Mouse (Mus musculus) ES-E14 (cell line): ENCODE measurements around the gene Sept9. TPM values are rescaled to one million over a fixed set of nuclear protein-coding genes. Genes with fewer than 3 reads are reported as not detected.
A peak's percentile ranks its signal among the peaks of the same experiment; 100 is the strongest.

ENCODE experiments used
- DNase-seq: peaks from one replicate; pipeline ENCODE4 v3.0.0-alpha.2; 2013; ENCODE audit warnings: low read depth, low spot score
- H3K27ac ChIP-seq: 2 replicates; pipeline ENCODE4 v1.5.1; 2012; ENCODE audit warnings: low read depth, mild to moderate bottlenecking, low read length, moderate library complexity, mixed read lengths; ENCODE audit not compliant: poor library complexity, insufficient read depth, severe bottlenecking
- H3K36me3 ChIP-seq: 2 replicates; pipeline ENCODE4 v1.6.1; 2012; ENCODE audit warnings: mild to moderate bottlenecking, low read length, moderate library complexity, mixed read lengths; ENCODE audit not compliant: control insufficient read depth, poor library complexity, insufficient read depth, severe bottlenecking
- H3K4me1 ChIP-seq, 2 experiments: fragments of 150-350 bp in 1 of 2; sonication (generic) in 1 of 2; 2 replicates each; pipeline ENCODE4 v1.6.1; 2012; ENCODE audit warnings: low read length in 2 of 2, mild to moderate bottlenecking in 1 of 2, mixed read lengths in 1 of 2; ENCODE audit not compliant: control insufficient read depth in 2 of 2, insufficient read depth in 2 of 2, poor library complexity in 1 of 2
- H3K4me3 ChIP-seq, 2 experiments: fragments of 150-350 bp in 1 of 2; sonication (generic) in 1 of 2; 2 replicates each; pipeline ENCODE4 v1.5.1; 2012; ENCODE audit warnings: low read length in 2 of 2, low read depth in 1 of 2, mild to moderate bottlenecking in 1 of 2, mixed read lengths in 1 of 2; ENCODE audit not compliant: insufficient read depth in 1 of 2, poor library complexity in 1 of 2, severe bottlenecking in 1 of 2
- H3K9ac ChIP-seq: 2 replicates; pipeline ENCODE4 v1.6.1; 2012; ENCODE audit warnings: low read depth, mild to moderate bottlenecking, low read length, mixed read lengths; ENCODE audit not compliant: poor library complexity, insufficient read depth, severe bottlenecking
- H3K9me3 ChIP-seq: fragments of 150-350 bp; sonication (generic); 2 replicates; pipeline ENCODE4 v1.6.1; 2012; ENCODE audit warnings: low read depth, mild to moderate bottlenecking, low read length; ENCODE audit not compliant: control insufficient read depth, insufficient read depth
- CHD2 ChIP-seq: IDR thresholded peaks from 2 replicates; pipeline ENCODE4 v1.6.1; 2014; ENCODE audit warnings: mild to moderate bottlenecking, low read depth, low read length, inconsistent platforms
- HCFC1 ChIP-seq: IDR thresholded peaks from 2 replicates; pipeline ENCODE4 v1.6.1; 2012; ENCODE audit warnings: low read length, inconsistent platforms, borderline replicate concordance; ENCODE audit not compliant: insufficient read depth
- MAFK ChIP-seq: IDR thresholded peaks from 2 replicates; pipeline ENCODE4 v1.6.1; 2014; ENCODE audit warnings: mild to moderate bottlenecking, low read depth, low read length, inconsistent platforms; ENCODE audit not compliant: insufficient read depth
- ZC3H11A ChIP-seq: IDR thresholded peaks from 2 replicates; pipeline ENCODE4 v1.6.1; 2012; ENCODE audit warnings: low read depth, mild to moderate bottlenecking, inconsistent platforms, low read length, borderline replicate concordance
- ZNF384 ChIP-seq: IDR thresholded peaks from 2 replicates; pipeline ENCODE4 v1.6.1; 2012; ENCODE audit warnings: low read depth, low read length, inconsistent platforms
- in situ Hi-C, 2 experiments: fragments of 600-800 bp; cut with MboI; formaldehyde crosslinking; loops; one replicate each; pipeline ENCODE4 v1.15.1; 2025; ENCODE audit warnings: low sequenced_read_pairs in 2 of 2, inconsistent platforms in 1 of 2; ENCODE audit not compliant: unreplicated experiment in 2 of 2
- total RNA-seq: library from RNA; depleted of rRNA; stranded (reverse); fragments of 300-350 nt; gene quantifications from 2 replicates; pipeline ENCODE4 v1.2.3, GENCODE M21; 2012

Sept9 gene
- total RNA-seq, 1 experiment = 65.7 TPM

- Histone ChIP-seq H3K36me3 (no peaks in the 10 kb centered on the region), H3K27ac (no peak overlapping the region), H3K4me3 (no peak overlapping the region), H3K9ac (0 out of 2 replicates have a peak overlapping the region, but pooled peaks have one; percentile 12), H3K4me1 (peaks cover 3 to 29% of the 10 kb centered on the region in 2 experiments; a peak in 3 of 4 replicates), H3K9me3 (no peaks in the 10 kb centered on the region)
- no peak for DNase-seq
- TF ChIP-seq HCFC1 (no peak), ZC3H11A (no peak), ZNF384 (no peak), CHD2 (no peak), MAFK (no peak)
- in situ Hi-C loops = no loop called here
These were observed 79.1 kb downstream of the Sept9 start for GRCm38 (mm10) chr11:117278514-117278913.

GRCm38 (mm10) chr11:117279993-117280392, 80.5 kb downstream of the Sept9 start:
- in situ Hi-C loops = no loop called here
- H3K4me3 ChIP-seq = no peak overlapping the region
- no peak for DNase-seq
- H3K4me1 ChIP-seq = peaks cover 3 to 31% of the 10 kb centered on the region in 2 experiments; a peak in 3 of 4 replicates
- no peaks in the 10 kb centered on the region for H3K9me3 ChIP-seq
- no peak overlapping the region for H3K9ac ChIP-seq
- H3K27ac ChIP-seq = no peak overlapping the region
- no peaks in the 10 kb centered on the region for H3K36me3 ChIP-seq
- TF ChIP-seq CHD2 = no peak
- no peak for TF ChIP-seq MAFK
- no peak for TF ChIP-seq HCFC1
- TF ChIP-seq ZC3H11A = no peak
- TF ChIP-seq ZNF384 = no peak

- H3K4me1 ChIP-seq = peaks cover 0 to 30% of the 10 kb centered on the region in 2 experiments; a peak in 2 of 4 replicates
- H3K27ac ChIP-seq = no peak overlapping the region
- H3K9ac ChIP-seq = no peak overlapping the region
- H3K36me3 ChIP-seq = no peaks in the 10 kb centered on the region
- TF ChIP-seq HCFC1 (no peak), ZNF384 (no peak), MAFK (no peak), CHD2 (no peak), ZC3H11A (no peak)
- H3K9me3 ChIP-seq = no peaks in the 10 kb centered on the region
- no peak overlapping the region for H3K4me3 ChIP-seq
- in situ Hi-C loops = no loop called here
- DNase-seq = no peak
These were observed 83.8 kb downstream of the Sept9 start for GRCm38 (mm10) chr11:117283048-117283888.

- Histone ChIP-seq H3K9me3 (no peaks in the 10 kb centered on the region), H3K36me3 (no peaks in the 10 kb centered on the region), H3K9ac (no peak overlapping the region), H3K4me3 (no peak overlapping the region), H3K4me1 (peaks cover 0 to 30% of the 10 kb centered on the region in 2 experiments; a peak in 2 of 4 replicates), H3K27ac (no peak overlapping the region)
- TF ChIP-seq ZC3H11A (no peak), CHD2 (no peak), ZNF384 (no peak), MAFK (no peak), HCFC1 (no peak)
- in situ Hi-C loops = no loop called here
- DNase-seq = no peak
These were observed 84.5 kb downstream of the Sept9 start for GRCm38 (mm10) chr11:117283889-117284450.
